Mouse (Mus musculus): ENCODE measurements at regions not wholly inside any gene's neighbourhood (a gene's known extent, or its start where the extent isn't known, plus 50 kb on each side); places are given as distances from the start of the nearest gene placed in this dataset.

DNA sequence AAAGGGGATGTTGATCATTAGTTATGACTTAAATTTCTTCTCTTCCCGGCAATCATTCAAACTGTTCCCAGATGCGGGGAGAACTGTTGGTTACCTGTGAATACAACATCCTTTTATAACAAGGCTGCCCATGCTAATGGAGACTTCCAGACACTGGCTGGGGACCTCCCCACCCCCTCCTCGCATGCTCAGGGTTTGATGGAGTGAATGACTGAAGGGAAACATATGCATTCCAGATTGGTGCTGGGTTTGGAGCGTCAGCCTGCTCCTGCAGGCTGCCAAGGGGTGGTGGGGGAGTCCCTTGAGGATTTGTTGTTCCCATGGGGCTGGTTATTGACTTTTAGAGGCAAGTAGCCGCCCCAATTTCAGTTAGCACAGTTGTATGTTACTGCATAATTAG lies 161.9 kb downstream of the Ttc32 start:
- WGBS, result 82% methylated on average over 5 of the region's 5 CpGs
- no peak for ATAC-seq (ENCODE audit: insufficient read depth, low FRiP score, low read depth)
- H3K4me3 ChIP-seq (replicated peaks), result no peak overlapping the region
- H3K9ac ChIP-seq, result no peak overlapping the region
- no peak overlapping the region for H3K4me2 ChIP-seq
- no peaks in the 10 kb centered on the region for H3K27me3 ChIP-seq (replicated peaks)
- no peaks in the 10 kb centered on the region for H3K9me3 ChIP-seq
- no peaks in the 10 kb centered on the region for H3K36me3 ChIP-seq
- H3K4me1 ChIP-seq, result no peaks in the 10 kb centered on the region
- H3K27ac ChIP-seq, result no peak overlapping the region

- Histone ChIP-seq H3K27me3 (replicated peaks) (no peaks in the 10 kb centered on the region), H3K36me3 (no peaks in the 10 kb centered on the region), H3K4me3 (replicated peaks) (no peak overlapping the region), H3K9ac (no peak overlapping the region), H3K4me1 (no peaks in the 10 kb centered on the region), H3K9me3 (no peaks in the 10 kb centered on the region), H3K4me2 (no peak overlapping the region), H3K27ac (no peak overlapping the region)
- 72% methylated on average over 2 of the region's 2 CpGs for WGBS
- ATAC-seq (ENCODE audit: insufficient read depth, low FRiP score, low read depth), result no peak
These were observed 169.5 kb downstream of the Ttc32 start for GRCm38 (mm10) chr12:9199321-9199720.

GRCm38 (mm10) chr12:9212211-9212610 lies 182.4 kb downstream of the Ttc32 start:
- no peak overlapping the region for H3K4me2 ChIP-seq
- 56% methylated on average over 1 of the region's 1 CpGs for WGBS
- no peaks in the 10 kb centered on the region for H3K4me1 ChIP-seq
- no peaks in the 10 kb centered on the region for H3K36me3 ChIP-seq
- H3K27me3 ChIP-seq (replicated peaks), result no peaks in the 10 kb centered on the region
- H3K4me3 ChIP-seq (replicated peaks), result no peak overlapping the region
- no peak overlapping the region for H3K9ac ChIP-seq
- no peaks in the 10 kb centered on the region for H3K9me3 ChIP-seq
- no peak overlapping the region for H3K27ac ChIP-seq
- no peak for ATAC-seq (ENCODE audit: insufficient read depth, low FRiP score, low read depth)

GRCm38 (mm10) chr12:9224971-9225370 lies 195.2 kb downstream of the Ttc32 start:
- no peak overlapping the region for H3K9ac ChIP-seq
- no peaks in the 10 kb centered on the region for H3K4me1 ChIP-seq
- no peaks in the 10 kb centered on the region for H3K9me3 ChIP-seq
- H3K4me3 ChIP-seq (replicated peaks), result no peak overlapping the region
- WGBS, result 47% methylated on average over 5 of the region's 5 CpGs
- no peak for ATAC-seq (ENCODE audit: insufficient read depth, low FRiP score, low read depth)
- H3K27me3 ChIP-seq (replicated peaks), result no peaks in the 10 kb centered on the region
- no peak overlapping the region for H3K27ac ChIP-seq
- no peaks in the 10 kb centered on the region for H3K36me3 ChIP-seq
- no peak overlapping the region for H3K4me2 ChIP-seq

DNA sequence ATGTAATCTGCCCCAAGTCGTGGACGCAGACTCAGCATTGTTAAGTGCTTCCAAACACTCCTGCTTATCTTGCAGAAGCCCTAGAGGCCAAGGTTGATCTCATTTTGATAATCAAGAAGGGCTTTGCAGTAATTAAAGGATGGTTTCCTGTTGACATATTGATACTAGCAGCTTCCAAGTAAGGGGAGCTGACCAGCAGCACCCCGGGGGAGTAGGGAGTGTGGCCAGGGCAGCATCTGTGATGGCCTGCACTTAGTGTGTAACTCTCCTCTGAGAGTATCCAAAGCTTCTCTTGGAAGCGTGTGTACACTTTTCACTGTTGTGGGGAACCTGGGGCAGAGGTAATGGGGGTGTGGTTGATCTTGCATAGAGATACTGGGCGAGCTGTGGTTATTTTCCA lies 198.1 kb downstream of the Ttc32 start:
- Histone ChIP-seq H3K27me3 (replicated peaks) (no peaks in the 10 kb centered on the region), H3K36me3 (no peaks in the 10 kb centered on the region), H3K9ac (no peak overlapping the region), H3K4me2 (no peak overlapping the region), H3K4me1 (no peaks in the 10 kb centered on the region), H3K27ac (no peak overlapping the region), H3K9me3 (no peaks in the 10 kb centered on the region), H3K4me3 (replicated peaks) (no peak overlapping the region)
- WGBS, result 71% methylated on average over 5 of the region's 5 CpGs
- no peak for ATAC-seq (ENCODE audit: insufficient read depth, low FRiP score, low read depth)

DNA sequence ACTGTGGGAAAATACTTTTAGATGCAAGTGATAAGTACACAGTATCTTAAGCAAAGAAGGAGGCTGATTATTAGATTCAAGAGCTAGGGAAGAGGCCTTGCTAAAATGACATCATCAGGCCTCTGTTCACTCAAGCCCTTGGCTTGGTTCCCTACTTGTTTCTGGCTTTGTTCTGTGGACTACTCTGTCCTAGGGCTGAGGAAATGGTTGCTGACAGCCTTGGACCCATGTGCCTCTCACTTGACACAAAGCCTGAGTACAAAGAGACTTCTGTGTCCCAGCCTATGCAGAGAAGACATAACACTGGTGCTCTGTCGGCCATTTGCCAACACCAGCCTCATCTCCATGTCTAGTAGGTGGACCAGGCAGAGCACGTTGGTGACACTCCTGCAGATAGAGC lies 198.7 kb downstream of the Ttc32 start:
- H3K4me2 ChIP-seq, result no peak overlapping the region
- no peaks in the 10 kb centered on the region for H3K4me1 ChIP-seq
- ATAC-seq (ENCODE audit: insufficient read depth, low FRiP score, low read depth), result no peak
- H3K4me3 ChIP-seq (replicated peaks), result no peak overlapping the region
- WGBS, result 79% methylated on average over 2 of the region's 2 CpGs
- no peaks in the 10 kb centered on the region for H3K36me3 ChIP-seq
- no peak overlapping the region for H3K9ac ChIP-seq
- H3K27ac ChIP-seq, result no peak overlapping the region
- no peaks in the 10 kb centered on the region for H3K27me3 ChIP-seq (replicated peaks)
- no peaks in the 10 kb centered on the region for H3K9me3 ChIP-seq

- ATAC-seq (ENCODE audit: insufficient read depth, low FRiP score, low read depth), result no peak
- 51% methylated on average over 4 of the region's 4 CpGs for WGBS
- H3K4me2 ChIP-seq, result no peak overlapping the region
- H3K27me3 ChIP-seq (replicated peaks), result no peaks in the 10 kb centered on the region
- H3K9ac ChIP-seq, result no peak overlapping the region
- no peak overlapping the region for H3K27ac ChIP-seq
- H3K4me3 ChIP-seq (replicated peaks), result no peak overlapping the region
- H3K36me3 ChIP-seq, result no peaks in the 10 kb centered on the region
- no peaks in the 10 kb centered on the region for H3K9me3 ChIP-seq
- H3K4me1 ChIP-seq, result no peaks in the 10 kb centered on the region
These were observed 200.2 kb downstream of the Ttc32 start for GRCm38 (mm10) chr12:9229981-9230380.

DNA sequence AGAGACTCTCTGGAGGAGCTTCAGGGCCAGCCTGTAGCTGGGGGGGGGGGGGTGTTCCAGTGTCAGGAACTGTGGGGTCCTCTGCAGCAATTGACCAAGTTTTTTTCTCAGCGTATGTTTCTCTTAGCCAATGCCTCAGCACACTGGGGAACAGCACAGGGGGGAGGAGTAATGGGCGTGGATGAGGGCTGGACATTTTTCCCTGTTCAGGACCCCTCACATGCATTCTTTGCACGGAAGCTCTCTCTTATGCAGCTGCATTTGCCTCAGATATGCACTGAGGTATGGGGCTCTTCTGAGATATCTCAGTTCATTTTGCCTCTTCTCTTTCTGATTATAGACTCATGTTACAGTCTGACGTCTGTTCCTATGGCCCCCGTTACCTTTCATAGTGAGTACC lies 200.8 kb downstream of the Ttc32 start:
- 61% methylated on average over 5 of the region's 5 CpGs for WGBS
- H3K9me3 ChIP-seq, result no peaks in the 10 kb centered on the region
- no peak overlapping the region for H3K4me2 ChIP-seq
- no peak for ATAC-seq (ENCODE audit: insufficient read depth, low FRiP score, low read depth)
- H3K27me3 ChIP-seq (replicated peaks), result no peaks in the 10 kb centered on the region
- H3K36me3 ChIP-seq, result no peaks in the 10 kb centered on the region
- no peak overlapping the region for H3K9ac ChIP-seq
- H3K27ac ChIP-seq, result no peak overlapping the region
- no peak overlapping the region for H3K4me3 ChIP-seq (replicated peaks)
- no peaks in the 10 kb centered on the region for H3K4me1 ChIP-seq

GRCm38 (mm10) chr12:9232431-9232830 lies 202.6 kb downstream of the Ttc32 start:
- no peak for ATAC-seq (ENCODE audit: insufficient read depth, low FRiP score, low read depth)

DNA sequence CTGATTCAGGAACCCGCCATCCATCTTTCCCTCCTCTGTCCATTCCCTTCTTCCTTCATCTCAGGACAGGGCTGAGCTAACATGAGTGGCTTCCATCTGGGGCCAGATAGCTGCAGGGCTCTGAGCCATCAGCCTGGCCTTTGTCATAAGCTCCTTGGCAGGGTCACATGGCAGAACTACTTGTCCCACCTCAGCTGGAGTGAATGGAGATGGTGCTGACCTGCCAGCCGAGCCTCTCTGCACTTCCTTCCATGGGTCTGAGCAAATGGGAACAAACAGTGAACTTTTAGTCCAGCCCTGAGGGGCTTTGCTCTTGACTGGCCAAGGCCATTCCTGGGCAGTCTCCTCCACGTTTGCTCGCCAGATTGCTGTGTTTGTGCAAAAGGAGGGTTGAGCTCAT lies 206.1 kb downstream of the Ttc32 start:
- no peaks in the 10 kb centered on the region for H3K27me3 ChIP-seq (replicated peaks)
- 76% methylated on average over 4 of the region's 4 CpGs for WGBS

More at GRCm38 (mm10) chr12:9232431-9232830, 202.6 kb downstream of the Ttc32 start:
- H3K27me3 ChIP-seq (replicated peaks), result no peaks in the 10 kb centered on the region
- H3K4me1 ChIP-seq, result no peaks in the 10 kb centered on the region
- no peaks in the 10 kb centered on the region for H3K36me3 ChIP-seq
- H3K9ac ChIP-seq, result no peak overlapping the region
- no peak overlapping the region for H3K4me3 ChIP-seq (replicated peaks)
- no peak overlapping the region for H3K4me2 ChIP-seq
- no peak overlapping the region for H3K27ac ChIP-seq
- H3K9me3 ChIP-seq, result no peaks in the 10 kb centered on the region

GRCm38 (mm10) chr12:9237538-9237937 lies 207.7 kb downstream of the Ttc32 start:
- Histone ChIP-seq H3K9me3 (no peaks in the 10 kb centered on the region), H3K27me3 (replicated peaks) (no peaks in the 10 kb centered on the region), H3K4me2 (no peak overlapping the region), H3K36me3 (no peaks in the 10 kb centered on the region), H3K4me3 (replicated peaks) (no peak overlapping the region), H3K4me1 (no peaks in the 10 kb centered on the region), H3K9ac (no peak overlapping the region), H3K27ac (no peak overlapping the region)
- ATAC-seq (ENCODE audit: insufficient read depth, low FRiP score, low read depth), result no peak
- 61% methylated on average over 6 of the region's 6 CpGs for WGBS

More for the DNA sequence above, 206.1 kb downstream of the Ttc32 start:
- H3K36me3 ChIP-seq, result no peaks in the 10 kb centered on the region
- H3K4me1 ChIP-seq, result no peaks in the 10 kb centered on the region
- H3K9me3 ChIP-seq, result no peaks in the 10 kb centered on the region
- H3K4me2 ChIP-seq, result no peak overlapping the region
- H3K9ac ChIP-seq, result no peak overlapping the region
- no peak overlapping the region for H3K4me3 ChIP-seq (replicated peaks)
- ATAC-seq (ENCODE audit: insufficient read depth, low FRiP score, low read depth), result no peak
- no peak overlapping the region for H3K27ac ChIP-seq

GRCm38 (mm10) chr12:9237955-9238354 lies 208.2 kb downstream of the Ttc32 start:
- Histone ChIP-seq H3K9me3 (no peaks in the 10 kb centered on the region), H3K36me3 (no peaks in the 10 kb centered on the region), H3K27me3 (replicated peaks) (no peaks in the 10 kb centered on the region), H3K4me2 (no peak overlapping the region), H3K4me1 (no peaks in the 10 kb centered on the region), H3K9ac (no peak overlapping the region), H3K27ac (no peak overlapping the region), H3K4me3 (replicated peaks) (no peak overlapping the region)
- 70% methylated on average over 1 of the region's 1 CpGs for WGBS
- no peak for ATAC-seq (ENCODE audit: insufficient read depth, low FRiP score, low read depth)

- ATAC-seq (ENCODE audit: insufficient read depth, low FRiP score, low read depth), result no peak
- WGBS, result 62% methylated on average over 5 of the region's 5 CpGs
These were observed 217.7 kb downstream of the Ttc32 start for GRCm38 (mm10) chr12:9247506-9247905.

More at GRCm38 (mm10) chr12:9247506-9247905, 217.7 kb downstream of the Ttc32 start:
- Histone ChIP-seq H3K27me3 (replicated peaks) (no peaks in the 10 kb centered on the region), H3K27ac (no peak overlapping the region), H3K36me3 (no peaks in the 10 kb centered on the region), H3K4me2 (no peak overlapping the region), H3K9ac (no peak overlapping the region), H3K4me3 (replicated peaks) (no peak overlapping the region), H3K4me1 (no peaks in the 10 kb centered on the region), H3K9me3 (no peaks in the 10 kb centered on the region)
